Mouse (Mus musculus) kidney, embryonic 14.5 days (tissue): Measurements from ENCODE around the gene Qrfp. TPM values are rescaled to one million over a fixed set of nuclear protein-coding genes. Genes with fewer than 3 reads are reported as not detected.

ENCODE experiments used
- ATAC-seq: fragments of 200-750 bp; cut with Nextera tagmentation; 2 replicates; pipeline ENCODE4 v1.8.0; 2017; ENCODE audit warnings: moderate number of reproducible peaks, mild to moderate bottlenecking, moderate TSS enrichment, moderate library complexity; ENCODE audit not compliant: low FRiP score, low TSS enrichment
- H3K27ac ChIP-seq: fragments of 300-500 bp; sonication (generic); 2 replicates; pipeline ENCODE4 v1.5.1; 2014; ENCODE audit warnings: low read depth, mild to moderate bottlenecking, low read length, moderate library complexity, mixed read lengths
- H3K27me3 ChIP-seq: fragments of 300-500 bp; sonication (generic); 2 replicates; pipeline ENCODE4 v1.6.1; 2014; ENCODE audit warnings: mild to moderate bottlenecking, low read length; ENCODE audit not compliant: control insufficient read depth, insufficient read depth
- H3K36me3 ChIP-seq: fragments of 300-500 bp; sonication (generic); 2 replicates; pipeline ENCODE4 v1.6.1; 2014; ENCODE audit warnings: low read length, mixed read lengths; ENCODE audit not compliant: control insufficient read depth, insufficient read depth
- H3K4me1 ChIP-seq: fragments of 300-500 bp; sonication (generic); 2 replicates; pipeline ENCODE4 v1.6.1; 2014; ENCODE audit warnings: low read length, mixed read lengths; ENCODE audit not compliant: control insufficient read depth, insufficient read depth
- H3K4me2 ChIP-seq: fragments of 300-500 bp; sonication (generic); replicated peaks from 2 replicates; pipeline ENCODE4 v1.6.1; 2014; ENCODE audit warnings: low read depth, mild to moderate bottlenecking, low read length
- H3K4me3 ChIP-seq: fragments of 300-500 bp; sonication (generic); 2 replicates; pipeline ENCODE4 v1.5.1; 2014; ENCODE audit warnings: mild to moderate bottlenecking, low read length
- H3K9ac ChIP-seq: fragments of 300-500 bp; sonication (generic); 2 replicates; pipeline ENCODE4 v1.6.1; 2014; ENCODE audit warnings: low read depth, mild to moderate bottlenecking, low read length, moderate library complexity
- H3K9me3 ChIP-seq: fragments of 300-500 bp; sonication (generic); 2 replicates; pipeline ENCODE4 v1.6.1; 2016; ENCODE audit warnings: low read length; ENCODE audit not compliant: control insufficient read depth
- WGBS: fragments of 180-500 bp; shearing (Covaris S2); extraction: QIAGEN DNeasy Blood & Tissue Kit; methylation state at CpG from one replicate; pipeline ENCODE4 v1.1.7; 2014; 5-methylcytosine and 5-hydroxymethylcytosine counted together
- polyA plus RNA-seq: library from polyadenylated mRNA; unstranded; fragments of >200 nt; fragmentation: Nextera tagmentation; extraction: Ambion mirVana; gene quantifications from 2 replicates; pipeline ENCODE4 v1.2.1, GENCODE M21; 2014

The Qrfp gene
- polyA plus RNA-seq, 1 experiment from 2014 or later: not detected

DNA sequence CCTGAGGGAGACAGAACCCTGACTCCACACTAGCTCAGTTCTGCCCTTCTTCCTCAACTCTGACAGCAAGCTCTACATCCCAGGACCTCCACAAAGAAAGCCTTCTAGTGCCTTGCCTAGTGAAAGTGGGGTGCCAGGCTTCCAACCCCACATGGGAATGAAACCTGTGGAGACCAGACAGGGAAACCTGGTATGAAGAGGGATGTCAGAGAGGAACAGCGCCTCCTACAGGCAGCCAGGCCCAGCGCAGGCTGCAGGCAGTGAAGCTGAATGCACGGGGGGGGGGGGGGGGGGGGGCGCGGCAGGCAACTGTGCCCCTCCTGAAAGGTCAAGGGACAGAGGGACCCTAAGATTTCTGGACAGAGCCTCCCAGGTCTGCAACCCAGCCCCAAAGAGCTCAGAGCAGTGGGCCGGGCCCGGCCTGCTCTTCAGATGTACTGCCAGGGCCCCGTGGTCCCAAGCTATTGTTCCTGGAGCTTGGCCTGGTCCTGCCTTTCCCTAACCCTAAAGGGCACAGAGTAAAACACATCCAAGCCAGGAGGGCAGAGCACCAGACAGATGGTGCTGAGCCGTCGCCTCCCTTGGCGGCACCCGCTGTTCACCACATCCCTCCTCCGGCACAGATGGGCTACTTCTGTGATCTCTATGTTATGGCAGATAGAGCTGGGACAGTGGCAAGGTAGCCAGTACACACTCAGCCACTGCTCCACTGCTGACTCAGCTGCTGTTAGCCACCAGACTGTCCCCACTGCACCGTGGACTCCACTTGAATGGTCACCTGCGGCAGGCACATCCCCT is 13.8 kb upstream of the Qrfp start:
- no peak overlapping the region for H3K4me3 ChIP-seq
- 81% methylated on average over 12 of the region's 15 CpGs for WGBS

DNA sequence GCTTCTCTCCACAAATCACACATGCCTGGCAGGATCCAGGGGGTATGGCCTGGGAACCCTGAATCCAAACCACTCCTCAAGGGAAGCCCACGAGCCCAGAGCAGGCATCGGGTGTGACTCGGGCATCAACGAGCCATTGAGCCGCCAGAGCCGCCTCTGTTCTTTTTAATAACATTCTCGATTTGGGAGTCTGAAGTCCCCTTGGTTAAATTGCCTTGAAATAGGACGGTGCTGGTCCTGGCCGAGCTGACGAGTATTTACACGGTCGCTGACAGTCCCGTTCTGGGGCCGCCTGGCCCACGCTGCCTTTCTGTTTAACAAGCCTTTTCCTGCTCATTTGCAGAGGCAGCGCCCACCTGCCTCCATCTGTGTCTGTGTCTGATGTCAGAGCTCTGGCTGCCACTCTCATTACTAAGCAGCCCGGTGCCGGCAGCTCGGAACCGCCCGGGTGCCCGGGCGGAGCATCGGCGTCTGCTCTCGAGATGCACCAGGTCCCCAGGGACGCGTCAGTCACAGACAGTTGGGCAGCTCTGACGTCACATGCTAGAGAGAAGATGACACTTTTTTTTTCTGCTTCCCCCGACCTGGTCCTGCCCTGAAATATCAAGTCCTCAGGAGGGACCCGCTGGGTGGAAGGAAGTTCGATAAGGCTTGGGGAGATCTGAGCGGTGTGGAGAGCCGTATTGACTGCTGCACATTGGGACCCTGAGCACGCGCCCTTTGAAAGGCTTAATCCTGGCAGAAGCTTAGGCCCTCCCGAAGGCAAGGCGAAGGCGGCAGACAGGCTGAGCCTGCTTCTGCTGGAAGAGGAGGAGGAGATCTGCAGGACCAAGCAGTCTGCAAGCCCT is 12.4 kb upstream of the Qrfp start:
- 17% methylated on average over 39 of the region's 39 CpGs for WGBS
- ATAC-seq: peak; percentile 13; the same call in 1 of the 2 replicates
- Histone ChIP-seq H3K9me3 (no peaks in the 10 kb centered on the region), H3K27me3 (0 out of 2 replicates have a peak, but pooled peaks cover 13% of the 10 kb centered on the region), H3K4me2 (peak overlapping the region; percentile 34), H3K27ac (no peak overlapping the region), H3K4me1 (peaks cover 8% of the 10 kb centered on the region), H3K36me3 (no peaks in the 10 kb centered on the region), H3K4me3 (no peak overlapping the region; the same call in 1 of the 2 replicates), H3K9ac (0 out of 2 replicates have a peak overlapping the region, but pooled peaks have one; percentile 18)

More for the DNA sequence above, 13.8 kb upstream of the Qrfp start:
- no peak for ATAC-seq
- H3K4me2 ChIP-seq: no peak overlapping the region
- no peak overlapping the region for H3K9ac ChIP-seq
- no peak overlapping the region for H3K27ac ChIP-seq
- H3K9me3 ChIP-seq: no peaks in the 10 kb centered on the region
- H3K27me3 ChIP-seq: 0 out of 2 replicates have a peak, but pooled peaks cover 13% of the 10 kb centered on the region
- no peaks in the 10 kb centered on the region for H3K36me3 ChIP-seq
- peaks cover 8% of the 10 kb centered on the region for H3K4me1 ChIP-seq

DNA sequence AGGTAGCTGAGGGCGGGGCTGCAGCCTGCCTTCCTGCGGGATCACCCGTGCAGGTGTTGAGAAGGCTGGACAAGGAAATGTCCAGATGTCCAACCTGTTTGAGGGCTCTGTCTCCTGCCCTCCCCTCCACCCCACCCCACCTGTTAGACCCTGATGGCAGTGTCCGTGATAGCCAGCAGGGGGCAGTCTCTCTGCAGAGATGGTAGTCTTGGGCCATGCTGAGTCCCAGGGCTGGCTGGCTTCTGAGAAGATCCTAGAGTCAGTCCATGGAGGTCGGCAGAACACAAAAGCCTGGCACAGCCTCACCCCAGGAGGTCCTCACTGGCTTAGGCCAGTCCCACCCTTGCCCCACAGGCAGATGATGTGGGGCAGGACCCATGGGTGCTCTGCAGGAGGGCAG is 5.0 kb upstream of the Qrfp start:
- 29% methylated on average over 5 of the region's 5 CpGs for WGBS
- Histone ChIP-seq H3K36me3 (no peaks in the 10 kb centered on the region), H3K9ac (no peak overlapping the region), H3K4me1 (peaks cover 1% of the 10 kb centered on the region), H3K9me3 (no peaks in the 10 kb centered on the region), H3K27me3 (no peaks in the 10 kb centered on the region), H3K4me3 (no peak overlapping the region), H3K4me2 (no peak overlapping the region), H3K27ac (no peak overlapping the region)
- ATAC-seq: peak; percentile 75; the same call in 1 of the 2 replicates

DNA sequence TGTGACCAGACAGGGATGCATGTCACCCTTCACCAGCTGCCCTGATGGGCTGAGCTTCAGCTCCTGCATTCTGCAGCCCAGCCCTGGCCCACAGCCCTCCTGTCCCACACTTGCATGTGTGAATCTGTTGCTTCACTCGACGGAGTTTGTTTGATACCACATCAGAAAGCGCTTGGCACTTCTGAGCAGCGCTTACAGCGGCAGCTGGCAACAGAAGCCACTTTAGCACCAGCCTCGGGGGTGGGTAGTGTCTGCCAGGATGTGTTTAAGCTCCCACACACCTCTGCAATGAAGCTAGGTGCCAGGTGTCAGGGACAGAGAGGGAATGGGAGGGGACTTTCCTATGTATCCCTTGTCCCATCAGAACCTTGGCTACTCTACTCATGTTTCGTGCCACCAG is 4.3 kb upstream of the Qrfp start:
- 74% methylated on average over 7 of the region's 7 CpGs for WGBS
- H3K4me1 ChIP-seq: peaks cover 8% of the 10 kb centered on the region
- no peak for ATAC-seq

DNA sequence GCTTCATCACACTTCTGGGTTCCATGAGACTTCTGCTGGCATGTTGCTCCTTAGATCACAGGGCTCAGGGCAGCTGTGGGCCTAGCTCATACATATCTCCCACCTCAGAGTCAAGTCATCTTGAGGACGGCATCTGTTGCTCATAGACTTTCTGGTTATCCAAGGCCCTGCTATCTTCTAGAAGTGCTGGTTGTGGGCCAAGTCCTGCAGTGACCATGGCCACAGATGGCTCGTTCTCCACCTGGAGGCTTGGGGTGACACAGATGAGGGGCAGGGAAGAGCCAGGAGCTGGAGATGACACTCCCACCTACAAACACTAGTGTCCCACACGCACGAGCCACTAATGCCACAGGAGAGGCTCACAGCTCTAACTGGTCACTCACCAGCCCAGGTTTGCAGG is 3.3 kb upstream of the Qrfp start:
- Histone ChIP-seq H3K36me3 (no peaks in the 10 kb centered on the region), H3K9ac (no peak overlapping the region), H3K4me1 (peaks cover 12% of the 10 kb centered on the region), H3K9me3 (no peaks in the 10 kb centered on the region), H3K27me3 (no peaks in the 10 kb centered on the region), H3K27ac (no peak overlapping the region), H3K4me2 (no peak overlapping the region), H3K4me3 (no peak overlapping the region)
- no peak for ATAC-seq
- 84% methylated on average over 4 of the region's 4 CpGs for WGBS

More for the DNA sequence above, 4.3 kb upstream of the Qrfp start:
- H3K27ac ChIP-seq: no peak overlapping the region
- H3K9ac ChIP-seq: no peak overlapping the region
- no peaks in the 10 kb centered on the region for H3K36me3 ChIP-seq
- H3K4me2 ChIP-seq: no peak overlapping the region
- H3K27me3 ChIP-seq: no peaks in the 10 kb centered on the region
- no peak overlapping the region for H3K4me3 ChIP-seq
- H3K9me3 ChIP-seq: no peaks in the 10 kb centered on the region

DNA sequence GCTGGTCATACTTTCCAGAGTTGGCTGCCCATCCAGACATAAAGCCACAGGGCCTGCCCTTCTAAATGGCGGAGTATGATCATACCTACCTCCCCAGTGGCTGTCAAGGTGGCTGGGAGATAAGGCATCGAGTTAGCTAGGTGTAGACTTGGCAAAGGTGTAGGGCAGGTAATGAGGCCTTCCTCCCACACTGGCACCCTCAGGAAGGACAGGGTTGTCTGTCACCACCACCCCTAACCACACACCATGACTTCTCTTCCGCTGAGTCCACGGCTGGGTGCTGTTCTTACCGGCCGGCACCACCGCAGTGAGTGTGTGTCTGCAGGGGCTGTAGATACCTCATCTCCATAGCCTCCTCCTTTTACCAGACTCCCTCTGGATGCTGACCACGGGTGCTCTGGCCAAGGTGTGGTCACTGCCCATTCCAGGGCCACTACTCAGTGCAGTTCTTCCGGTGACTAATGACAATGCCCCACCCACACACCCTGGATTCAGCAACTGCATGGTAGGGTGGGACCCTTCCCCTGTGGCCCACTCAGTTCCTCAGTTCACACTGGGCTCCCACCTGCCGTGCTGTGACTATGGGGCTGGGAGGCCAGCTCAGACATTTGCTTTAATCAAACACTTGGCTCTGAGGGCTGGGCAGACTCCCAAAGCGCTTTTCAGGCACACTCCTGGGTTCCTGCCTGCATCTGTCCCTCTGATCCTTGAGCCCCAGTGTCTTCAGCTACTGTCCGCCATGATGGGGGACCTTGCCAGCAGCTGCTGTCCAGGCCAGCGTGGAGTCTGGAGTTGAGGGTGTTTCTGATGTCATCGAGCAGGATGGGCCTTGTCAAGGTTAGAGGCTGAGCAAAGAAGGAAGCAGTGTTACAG is 942 bp upstream of the Qrfp start:
- H3K4me1 ChIP-seq: peaks cover 16% of the 10 kb centered on the region
- H3K27ac ChIP-seq: no peak overlapping the region
- no peaks in the 10 kb centered on the region for H3K9me3 ChIP-seq
- H3K9ac ChIP-seq: no peak overlapping the region
- no peak for ATAC-seq
- no peak overlapping the region for H3K4me3 ChIP-seq
- no peaks in the 10 kb centered on the region for H3K27me3 ChIP-seq
- no peak overlapping the region for H3K4me2 ChIP-seq
- H3K36me3 ChIP-seq: 0 out of 2 replicates have a peak, but pooled peaks cover 2% of the 10 kb centered on the region
- WGBS: 88% methylated on average over 14 of the region's 14 CpGs

DNA sequence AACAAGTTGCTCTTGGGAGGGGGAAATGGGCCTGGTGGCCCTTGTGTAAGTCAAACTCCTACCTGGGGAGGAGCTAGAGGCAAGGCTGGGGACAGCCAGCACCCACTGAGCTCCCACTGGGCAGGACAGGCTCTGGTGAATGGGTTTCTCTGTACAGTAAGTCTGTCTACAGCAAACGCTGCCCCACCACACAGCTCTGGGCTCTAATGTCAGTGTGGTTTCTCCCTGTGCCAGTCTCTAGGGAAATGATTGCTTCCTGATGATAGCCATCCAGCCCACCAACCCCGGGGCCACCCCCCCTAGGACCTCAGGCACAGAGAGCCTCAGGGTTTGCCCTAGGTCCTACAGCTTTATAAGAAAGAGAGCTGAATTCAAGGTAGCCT is 1.0 kb downstream of the Qrfp start:
- H3K4me1 ChIP-seq: peaks cover 16% of the 10 kb centered on the region
- no peaks in the 10 kb centered on the region for H3K9me3 ChIP-seq
- H3K4me2 ChIP-seq: no peak overlapping the region
- no peak for ATAC-seq
- H3K4me3 ChIP-seq: no peak overlapping the region
- H3K9ac ChIP-seq: no peak overlapping the region; the same call in 1 of the 2 replicates
- H3K36me3 ChIP-seq: peaks cover 9% of the 10 kb centered on the region; the same call in 1 of the 2 replicates
- 44% methylated on average over 2 of the region's 2 CpGs for WGBS
- no peak overlapping the region for H3K27ac ChIP-seq
- H3K27me3 ChIP-seq: no peaks in the 10 kb centered on the region
